Mouse (Mus musculus) CD4-positive helper T cell, adult 2 months (primary cell): Measurements from ENCODE around the gene Gm3376.
"Not testable (repeated sequence)": the region's sequence is repeated elsewhere in the genome, so short reads cannot be mapped to it uniquely, and the experiment has no call there.

ENCODE experiments used
- DNase-seq: peaks from one replicate; pipeline ENCODE4 v3.0.0-alpha.2; 2012; ENCODE audit warnings: low read depth, missing footprints, low spot score

Gm3376 gene

DNA sequence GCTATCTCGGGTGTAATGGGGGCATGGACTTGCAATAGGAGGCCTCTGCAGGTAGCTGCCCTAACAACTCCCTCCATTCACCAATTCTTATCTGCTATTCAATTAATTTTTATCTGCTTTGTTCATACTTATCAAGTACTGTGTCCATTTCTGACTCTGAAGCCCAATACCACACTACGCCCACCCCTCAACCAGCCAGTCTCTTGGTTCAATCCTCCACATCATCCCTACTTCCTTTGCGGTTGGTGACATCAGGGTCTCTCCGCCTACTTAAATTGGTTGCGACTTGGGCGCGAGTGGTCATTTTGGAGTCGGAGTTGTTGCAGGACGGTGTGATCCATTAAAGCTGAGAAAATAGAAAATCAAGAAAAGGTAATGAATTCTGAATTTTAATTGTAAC lies at the start of gene Gm3376:
Gene Gm3376 (plus strand): TSS at position 301 of the 400 bp plus-strand sequence.
- not testable (repeated sequence) for DNase-seq
